8 mouse cellular contexts compared by ENCODE assay signal in genomic region chr1:95666541-95667320, GRCm38 (mm10). TPM values are rescaled to one million over a fixed set of nuclear protein-coding genes. Genes with fewer than 3 reads are reported as not detected.
DNase-seq lines count a peak whose midpoint lies in the region; ATAC-seq and TF ChIP-seq lines count a peak whose summit lies in the region.

No protein-coding gene starts in this region.

- no peak for TF ChIP-seq EP300 in liver, embryonic 14.5 days (IDR thresholded peaks at IDR 0.05; ENCODE audit: low read depth)

- H3K9ac ChIP-seq in neural tube, embryonic 11.5 days (ENCODE audit: low read length), result peak overlapping the region; percentile 56
- peak overlapping the region; percentile 4; the same call in 1 of the 2 replicates for H3K9ac ChIP-seq in heart, embryonic 12.5 days
- no peak overlapping the region for H3K9ac ChIP-seq in liver, embryonic 14.5 days (replicated peaks)
- peak overlapping the region; percentile 34; the same call in 1 of the 2 replicates for H3K9ac ChIP-seq in stomach, embryonic 15.5 days

- H3K36me3 ChIP-seq in neural tube, embryonic 11.5 days (ENCODE audit: control insufficient read depth, insufficient read depth, low read length), result no peaks in the 10 kb centered on the region
- H3K36me3 ChIP-seq in heart, embryonic 12.5 days, result no peaks in the 10 kb centered on the region
- H3K36me3 ChIP-seq in liver, embryonic 14.5 days (replicated peaks; ENCODE audit: control insufficient read depth, insufficient read depth, low read depth), result no peaks in the 10 kb centered on the region
- H3K36me3 ChIP-seq in stomach, embryonic 15.5 days, result no peaks in the 10 kb centered on the region

- no peaks in the 10 kb centered on the region for H3K9me3 ChIP-seq in neural tube, embryonic 11.5 days (ENCODE audit: control insufficient read depth, low read length)
- H3K9me3 ChIP-seq in heart, embryonic 12.5 days (replicated peaks), result no peaks in the 10 kb centered on the region
- no peaks in the 10 kb centered on the region for H3K9me3 ChIP-seq in liver, embryonic 14.5 days (ENCODE audit: control insufficient read depth, low read length)
- H3K9me3 ChIP-seq in stomach, embryonic 15.5 days, result no peaks in the 10 kb centered on the region

- H3K27me3 ChIP-seq in neural tube, embryonic 11.5 days (ENCODE audit: control insufficient read depth, insufficient read depth, low read length), result no peaks in the 10 kb centered on the region
- H3K27me3 ChIP-seq in heart, embryonic 12.5 days (replicated peaks), result peaks cover 24% of the 10 kb centered on the region
- H3K27me3 ChIP-seq in liver, embryonic 14.5 days (ENCODE audit: control insufficient read depth, insufficient read depth, low read length), result no peaks in the 10 kb centered on the region; the same call in 1 of the 2 replicates
- H3K27me3 ChIP-seq in stomach, embryonic 15.5 days (replicated peaks), result no peaks in the 10 kb centered on the region

- H3K4me1 ChIP-seq in neural tube, embryonic 11.5 days (ENCODE audit: control insufficient read depth, insufficient read depth, low read length), result no peaks in the 10 kb centered on the region
- peaks cover 19% of the 10 kb centered on the region for H3K4me1 ChIP-seq in heart, embryonic 12.5 days (replicated peaks)
- peaks cover 0 to 3% of the 10 kb centered on the region in 2 experiments; a peak in 1 of 4 replicates for H3K4me1 ChIP-seq in liver, embryonic 14.5 days (replicated peaks; ENCODE audit: control insufficient read depth in 2 of 2, insufficient read depth in 2 of 2, low read length in 1 of 2)
- H3K4me1 ChIP-seq in stomach, embryonic 15.5 days, result no peaks in the 10 kb centered on the region

- no peak overlapping the region for H3K27ac ChIP-seq in neural tube, embryonic 11.5 days (ENCODE audit: low read depth, low read length)
- no peak overlapping the region for H3K27ac ChIP-seq in heart, embryonic 12.5 days (ENCODE audit: poor library complexity, severe bottlenecking)
- H3K27ac ChIP-seq in liver, embryonic 14.5 days, result no peak overlapping the region
- peak overlapping the region; percentile 54; the same call in 1 of the 2 replicates for H3K27ac ChIP-seq in stomach, embryonic 15.5 days

- peak overlapping the region; percentile 82 for H3K4me2 ChIP-seq in neural tube, embryonic 11.5 days (ENCODE audit: low read depth)
- peak overlapping the region; percentile 92 for H3K4me2 ChIP-seq in heart, embryonic 12.5 days
- peak overlapping the region; percentile 65 for H3K4me2 ChIP-seq in liver, embryonic 14.5 days (ENCODE audit: low read depth)
- peak overlapping the region; percentile 93 for H3K4me2 ChIP-seq in stomach, embryonic 15.5 days

- WGBS in neural tube, embryonic 11.5 days, result 0% methylated on average over 14 of the region's 14 CpGs
- 3% methylated on average over 14 of the region's 14 CpGs for WGBS in heart, embryonic 12.5 days
- under 1% methylated on average over 14 of the region's 14 CpGs for WGBS in liver, embryonic 14.5 days (ENCODE audit: insufficient replicate concordance)
- under 1% methylated on average over 14 of the region's 14 CpGs for WGBS in stomach, embryonic 15.5 days

- TF ChIP-seq CTCF in brain, embryonic 14.5 days (IDR thresholded peaks at IDR 0.05; ENCODE audit: borderline replicate concordance, extremely low read depth, insufficient read depth, insufficient read length), result no peak
- TF ChIP-seq CTCF in liver, embryonic 14.5 days (IDR thresholded peaks at IDR 0.05; ENCODE audit: low read depth), result no peak

- H3K4me3 ChIP-seq in neural tube, embryonic 11.5 days (ENCODE audit: low read depth, low read length), result peak overlapping the region; percentile 50
- H3K4me3 ChIP-seq in heart, embryonic 12.5 days, result peak overlapping the region; percentile 53
- H3K4me3 ChIP-seq in liver, embryonic 14.5 days (ENCODE audit: insufficient read depth in 1 of 2, low read depth in 2 of 2, low read length in 2 of 2), result peak overlapping the region; percentile 33
- H3K4me3 ChIP-seq in stomach, embryonic 15.5 days (replicated peaks), result peak overlapping the region; percentile 66

- DNase-seq in neural tube, embryonic 11.5 days (ENCODE audit: low spot score), result no peak
- no peak for DNase-seq in neural tube, embryonic 10.5 days (ENCODE audit: extremely low spot score, low spot score)
- peak; percentile 59 for DNase-seq in brain, embryonic 14.5 days (ENCODE audit: low read depth)
- DNase-seq in liver, embryonic 14.5 days (ENCODE audit: low read depth in 3 of 3, low spot score in 3 of 3), result no peak
- DNase-seq in frontal cortex, postnatal 36 days (ENCODE audit: low spot score in 2 of 2), result no peak
- no peak for DNase-seq in kidney, adult 8-10 months

- ATAC-seq in neural tube, embryonic 11.5 days (ENCODE audit: insufficient read depth, low FRiP score, low TSS enrichment), result peak; percentile 9
- no peak for ATAC-seq in heart, embryonic 12.5 days (ENCODE audit: insufficient number of reproducible peaks, low FRiP score)
- ATAC-seq in liver, embryonic 14.5 days (ENCODE audit: insufficient read depth), result peak; percentile 5; the same call in 1 of the 2 replicates
- no peak for ATAC-seq in stomach, embryonic 15.5 days (ENCODE audit: insufficient read depth, low FRiP score, low read depth)

- TF ChIP-seq POLR2A in brain, embryonic 14.5 days (IDR thresholded peaks at IDR 0.05; ENCODE audit: borderline replicate concordance, extremely low read depth, insufficient read depth, insufficient read length, poor library complexity, severe bottlenecking), result no peak

RNA-seq across cellular contexts. Expression of gene St8sia4, which starts 0.6 kb away (rescaled TPM):
- 13.1 and 13.8 TPM in 2 replicates for polyA plus RNA-seq in neural tube, embryonic 11.5 days (2014; fragmentation: Nextera tagmentation; extraction: Ambion mirVana)
- polyA plus RNA-seq in brain, embryonic 14.5 days (2012; rRNA removed), result 13.7 and 22.2 TPM in 2 replicates
- 0.68 and 1.0 TPM in 2 replicates for polyA plus RNA-seq in heart, embryonic 12.5 days (2016; fragmentation: Nextera tagmentation; extraction: Ambion mirVana)
- polyA plus RNA-seq in liver, embryonic 14.5 days (2012; rRNA removed), result 0.48 and 0.70 TPM in 2 replicates
- polyA plus RNA-seq in liver, embryonic 14.5 days (2014; fragmentation: Nextera tagmentation; extraction: Ambion mirVana), result 1.5 and 1.9 TPM in 2 replicates
- 4.2 and 5.8 TPM in 2 replicates for polyA plus RNA-seq in stomach, embryonic 15.5 days (2015; fragmentation: Nextera tagmentation; extraction: Ambion mirVana)

Comparison
In these comparisons a context has a peak if more than half of its experiments do, and no peak if none do; other contexts are left out.
1. ATAC-seq: peak in neural tube, embryonic 11.5 days (single experiment) and liver, embryonic 14.5 days (single experiment); none in heart, embryonic 12.5 days (single experiment) and stomach, embryonic 15.5 days (single experiment).
2. Peak in every context shown above with its lines, with median percentiles within 50 percentile points of each other: H3K4me2 ChIP-seq and H3K4me3 ChIP-seq.